Mouse (Mus musculus) granulocyte monocyte progenitor cell, adult 5-6 weeks (primary cell): ENCODE results near the gene Trim38. TPM values are rescaled to one million over a fixed set of nuclear protein-coding genes. Genes with fewer than 3 reads are reported as not detected.

Source experiments
- ATAC-seq: replicated peaks from 2 replicates; pipeline ENCODE4 v1.8.0; 2016; ENCODE audit warnings: mild to moderate bottlenecking, moderate TSS enrichment, inconsistent platforms; ENCODE audit not compliant: poor library complexity, severe bottlenecking
- total RNA-seq, 2 experiments: library from RNA; stranded (forward) in 1 of 2; stranded (reverse) in 1 of 2; fragments of 200-712, 200-1000 nt in 1 of 2; fragments of >200 nt in 1 of 2; fragmentation: Nextera tagmentation in 1 of 2; gene quantifications; 2 replicates each; pipeline ENCODE4 v1.2.3; 2014 to 2017

The Trim38 gene
- total RNA-seq, 2 experiments from 2014 or later: not detected

DNA sequence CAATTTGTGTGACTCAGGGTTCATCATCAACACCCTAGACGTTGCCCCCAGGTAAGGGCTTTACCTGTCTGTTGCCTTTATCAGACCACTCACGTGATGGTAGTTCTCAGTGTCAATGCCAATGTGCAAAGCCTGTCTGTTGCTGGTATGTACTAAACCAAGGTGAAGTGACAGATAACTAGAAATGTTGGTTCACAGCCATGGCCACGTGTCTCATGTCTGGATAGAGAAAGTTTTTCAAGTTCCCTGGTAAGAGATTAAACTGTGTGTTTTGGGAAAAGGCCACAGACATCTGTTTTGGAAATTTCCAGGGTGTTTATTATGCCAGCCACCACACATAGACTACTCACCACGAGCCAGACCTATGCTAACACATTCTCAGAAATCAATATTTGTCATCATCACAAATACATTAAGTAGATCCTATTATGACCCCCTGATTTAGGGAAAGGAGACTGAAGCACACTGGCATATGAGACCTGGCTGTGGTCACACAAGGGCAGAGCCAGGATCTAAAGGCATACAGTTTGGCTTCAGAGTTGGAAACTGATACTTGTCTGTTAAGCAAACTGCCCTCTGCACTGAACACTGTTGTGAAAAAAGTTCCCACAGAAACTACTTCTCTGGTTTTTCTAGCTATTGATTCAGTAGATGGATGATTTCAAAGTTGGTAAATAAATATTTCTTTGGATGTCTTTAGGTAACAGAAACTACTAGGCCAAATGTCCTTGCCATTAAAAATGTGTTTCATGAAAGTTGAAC lies 50.6 kb downstream of the Trim38 start:
- no peak for ATAC-seq

DNA sequence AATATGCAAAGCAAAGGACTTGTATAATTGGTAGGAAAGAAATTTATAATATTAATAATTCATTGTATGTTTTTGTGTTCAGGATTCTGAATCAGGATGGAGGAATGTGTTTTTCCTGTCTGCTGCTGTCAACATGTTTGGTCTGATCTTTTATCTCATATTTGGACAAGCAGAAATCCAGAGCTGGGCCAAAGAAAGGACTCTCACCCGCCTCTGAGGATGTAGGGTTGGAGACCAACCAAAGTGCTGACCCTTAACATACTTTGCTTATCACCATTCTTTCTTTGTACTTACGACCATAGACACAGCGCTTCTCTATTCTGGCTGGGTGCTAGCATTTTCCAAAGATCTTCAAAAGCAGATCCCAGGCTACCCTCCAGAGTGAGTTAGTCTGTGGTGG lies 52.5 kb downstream of the Trim38 start:
- no peak for ATAC-seq

DNA sequence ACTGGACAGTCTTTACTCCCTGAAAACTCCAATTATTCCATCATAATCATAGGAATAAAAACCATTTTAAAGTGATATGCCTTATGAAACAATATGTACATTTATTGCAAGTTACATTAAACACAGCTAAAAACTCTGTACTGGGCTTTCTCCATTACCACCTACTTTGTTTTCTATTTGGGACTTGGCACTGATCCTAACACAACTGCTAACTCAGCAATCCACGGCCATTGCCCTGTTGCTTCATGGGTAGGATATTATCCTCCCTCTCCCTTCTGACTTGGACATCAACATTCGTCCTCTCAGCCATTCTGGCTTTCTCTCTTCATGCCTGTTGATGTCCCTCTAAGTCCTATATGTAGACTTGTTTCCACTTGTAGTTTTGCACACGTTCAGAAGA lies 56.9 kb downstream of the Trim38 start:
- ATAC-seq: no peak

DNA sequence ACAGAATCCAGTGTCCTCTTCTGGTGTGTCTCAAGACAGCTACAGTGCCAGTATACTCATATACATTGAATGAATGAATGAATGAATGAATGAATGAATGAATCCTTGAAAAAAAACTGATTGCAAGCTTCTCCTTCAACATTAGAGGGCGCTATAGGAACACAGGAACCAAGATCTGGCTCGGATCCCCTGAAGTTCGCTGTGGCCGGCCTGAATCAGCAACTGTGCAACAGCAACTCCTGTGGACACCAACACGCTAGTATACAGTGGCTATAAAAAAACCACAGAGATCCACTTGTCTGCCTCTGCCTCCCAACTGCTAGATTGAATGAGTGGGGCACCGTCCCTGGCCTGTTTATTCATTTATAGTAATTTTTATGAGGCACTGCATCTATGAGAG lies 63.3 kb downstream of the Trim38 start:
- peak; percentile 88 for ATAC-seq

DNA sequence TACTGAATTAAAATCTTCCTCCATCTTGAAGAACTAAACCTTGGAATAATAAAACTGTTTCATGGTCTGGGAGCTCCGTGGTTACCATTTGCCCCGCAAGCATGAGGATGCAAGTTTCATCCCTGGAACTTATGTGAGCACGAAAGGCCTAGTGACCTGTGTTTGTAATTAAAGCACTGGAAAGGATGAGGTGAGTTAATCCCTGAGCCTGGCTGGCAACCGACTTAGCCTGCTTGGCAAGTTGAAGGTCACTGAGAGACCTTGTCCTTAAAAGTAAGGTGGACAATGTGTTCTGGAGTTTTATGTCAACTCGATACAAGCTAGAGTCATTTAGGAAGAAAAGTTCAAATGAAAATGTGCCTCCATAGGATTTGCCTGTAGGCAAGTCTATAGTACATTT lies 65.1 kb downstream of the Trim38 start:
- ATAC-seq: no peak

DNA sequence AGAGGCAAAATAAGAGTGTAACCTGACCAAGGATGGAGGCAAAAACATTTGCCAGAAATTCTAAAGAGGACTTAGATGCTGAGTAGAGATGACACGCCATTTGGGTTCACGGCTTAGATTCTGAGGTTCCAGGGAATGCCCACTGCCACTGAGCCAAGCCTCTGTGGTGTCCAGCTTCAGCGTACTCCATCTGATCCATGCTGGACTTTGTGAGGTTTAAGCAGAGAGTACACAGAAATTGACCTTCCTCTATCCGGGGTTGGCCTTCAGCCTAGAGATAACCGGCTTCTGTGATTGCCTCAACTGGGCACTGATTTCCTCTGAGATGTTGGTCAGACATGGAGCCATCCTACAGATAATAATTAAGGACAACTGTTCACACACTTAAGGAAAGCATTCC lies 66.9 kb downstream of the Trim38 start:
- ATAC-seq: no peak

DNA sequence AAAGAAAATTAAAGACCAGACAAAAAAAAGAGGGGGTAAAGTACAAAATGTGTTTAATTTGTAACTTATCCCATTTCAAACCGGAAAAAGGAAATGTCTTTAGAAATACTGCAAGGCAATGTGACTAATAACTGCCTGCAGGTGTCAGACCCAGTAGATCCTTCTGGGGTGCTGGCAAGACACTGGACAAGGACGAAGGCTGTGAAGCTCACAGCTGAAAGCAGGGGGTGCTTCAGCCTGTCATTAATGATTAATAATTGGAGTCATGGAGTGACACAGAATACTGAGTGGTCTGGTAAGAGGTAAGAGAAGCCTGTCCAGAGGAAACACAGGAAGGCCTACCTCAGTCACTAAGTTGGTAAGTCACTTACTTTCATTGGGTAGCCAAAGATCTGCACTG lies 69.6 kb downstream of the Trim38 start, which contains the start of gene Slc17a3:
Gene Slc17a3, plus strand, starts transcription at position 127 of the 400 bp plus-strand sequence.
- ATAC-seq: no peak

Other genes starting within 250 kb of the Trim38 start
Only the 30 nearest of the 37 such genes appear.
- 13.1 and 13.2 TPM in 2 replicates for gene Hist1h1d, start 216.7 kb upstream of the Trim38 start, total RNA-seq (2014; fragmentation: Nextera tagmentation)
- 109 and 113 TPM in 2 replicates for gene Hist1h1d, start 216.7 kb upstream of the Trim38 start, total RNA-seq (2017)
- gene Hist1h3e, start 207.5 kb upstream of the Trim38 start, total RNA-seq (2014; fragmentation: Nextera tagmentation): 27.2 and 37.9 TPM in 2 replicates
- gene Hist1h3e, start 207.5 kb upstream of the Trim38 start, total RNA-seq (2017): 218 and 293 TPM in 2 replicates
- gene Hist1h2ae, start 198.7 kb upstream of the Trim38 start, total RNA-seq (2014; fragmentation: Nextera tagmentation): 5.5 and 7.4 TPM in 2 replicates
- 405 and 464 TPM in 2 replicates for gene Hist1h2ae, start 198.7 kb upstream of the Trim38 start, total RNA-seq (2017)
- gene Hist1h2bg, start 198.5 kb upstream of the Trim38 start, total RNA-seq (2014; fragmentation: Nextera tagmentation): 160 and 268 TPM in 2 replicates
- 1,365 and 1,429 TPM in 2 replicates for gene Hist1h2bg, start 198.5 kb upstream of the Trim38 start, total RNA-seq (2017)
- 148 and 188 TPM in 2 replicates for gene Hist1h2bf, start 195.7 kb upstream of the Trim38 start, total RNA-seq (2014; fragmentation: Nextera tagmentation)
- 453 and 461 TPM in 2 replicates for gene Hist1h2bf, start 195.7 kb upstream of the Trim38 start, total RNA-seq (2017)
- gene Hist1h2ad, start 195.5 kb upstream of the Trim38 start, total RNA-seq (2014; fragmentation: Nextera tagmentation): not detected in 2 replicates
- 685 and 1,721 TPM in 2 replicates for gene Hist1h2ad, start 195.5 kb upstream of the Trim38 start, total RNA-seq (2017)
- gene Hist1h3d, start 194.2 kb upstream of the Trim38 start, total RNA-seq (2014; fragmentation: Nextera tagmentation): 52.8 and 62.0 TPM in 2 replicates
- gene Hist1h3d, start 194.2 kb upstream of the Trim38 start, total RNA-seq (2017): 83.5 and 136 TPM in 2 replicates
- gene Hist1h4d, start 188.3 kb upstream of the Trim38 start, total RNA-seq (2014; fragmentation: Nextera tagmentation): 116 and 278 TPM in 2 replicates
- 929 and 1,118 TPM in 2 replicates for gene Hist1h4d, start 188.3 kb upstream of the Trim38 start, total RNA-seq (2017)
- 16.4 and 17.5 TPM in 2 replicates for gene Hist1h2be, start 148.8 kb upstream of the Trim38 start, total RNA-seq (2014; fragmentation: Nextera tagmentation)
- 82.4 and 146 TPM in 2 replicates for gene Hist1h2be, start 148.8 kb upstream of the Trim38 start, total RNA-seq (2017)
- gene Hist1h1e, start 147.4 kb upstream of the Trim38 start, total RNA-seq (2014; fragmentation: Nextera tagmentation): 111 and 199 TPM in 2 replicates
- gene Hist1h1e, start 147.4 kb upstream of the Trim38 start, total RNA-seq (2017): 255 and 282 TPM in 2 replicates
- 2.4 and 4.1 TPM in 2 replicates for gene Hist1h2ac, start 86.0 kb upstream of the Trim38 start, total RNA-seq (2014; fragmentation: Nextera tagmentation)
- gene Hist1h2ac, start 86.0 kb upstream of the Trim38 start, total RNA-seq (2017): 173 TPM in 2 replicates
- 57.7 and 70.7 TPM in 2 replicates for gene Hist1h2bc, start 85.7 kb upstream of the Trim38 start, total RNA-seq (2014; fragmentation: Nextera tagmentation)
- gene Hist1h2bc, start 85.7 kb upstream of the Trim38 start, total RNA-seq (2017): 274 and 374 TPM in 2 replicates
- not detected in 2 replicates for gene Hist1h1t, start 74.1 kb upstream of the Trim38 start, total RNA-seq (2014; fragmentation: Nextera tagmentation)
- gene Hist1h1t, start 74.1 kb upstream of the Trim38 start, total RNA-seq (2017): 1.0 TPM in 1 of 2 replicates, not detected in the other
- gene Hist1h4c, start 71.5 kb upstream of the Trim38 start, total RNA-seq (2014; fragmentation: Nextera tagmentation): 14.3 and 82.6 TPM in 2 replicates
- 308 and 366 TPM in 2 replicates for gene Hist1h4c, start 71.5 kb upstream of the Trim38 start, total RNA-seq (2017)
- gene Hfe, start 59.1 kb upstream of the Trim38 start, total RNA-seq (2014; fragmentation: Nextera tagmentation): 7.9 and 19.9 TPM in 2 replicates
- gene Hfe, start 59.1 kb upstream of the Trim38 start, total RNA-seq (2017): 7.6 and 9.7 TPM in 2 replicates
- 61.8 and 110 TPM in 2 replicates for gene Hist1h1c, start 31.1 kb upstream of the Trim38 start, total RNA-seq (2014; fragmentation: Nextera tagmentation)
- gene Hist1h1c, start 31.1 kb upstream of the Trim38 start, total RNA-seq (2017): 737 and 810 TPM in 2 replicates
- 24.5 and 38.0 TPM in 2 replicates for gene Hist1h3c, start 24.3 kb upstream of the Trim38 start, total RNA-seq (2014; fragmentation: Nextera tagmentation)
- gene Hist1h3c, start 24.3 kb upstream of the Trim38 start, total RNA-seq (2017): 507 and 886 TPM in 2 replicates
- gene Hist1h2bb, start 23.2 kb upstream of the Trim38 start, total RNA-seq (2014; fragmentation: Nextera tagmentation): 155 and 176 TPM in 2 replicates
- 3,446 and 3,529 TPM in 2 replicates for gene Hist1h2bb, start 23.2 kb upstream of the Trim38 start, total RNA-seq (2017)
- gene Hist1h2ab, start 18.8 kb upstream of the Trim38 start, total RNA-seq (2014; fragmentation: Nextera tagmentation): 9.2 and 31.4 TPM in 2 replicates
- 1,996 and 2,074 TPM in 2 replicates for gene Hist1h2ab, start 18.8 kb upstream of the Trim38 start, total RNA-seq (2017)
- 92.5 and 158 TPM in 2 replicates for gene Hist1h3b, start 17.6 kb upstream of the Trim38 start, total RNA-seq (2014; fragmentation: Nextera tagmentation)
- 628 and 657 TPM in 2 replicates for gene Hist1h3b, start 17.6 kb upstream of the Trim38 start, total RNA-seq (2017)
- 70.4 and 87.8 TPM in 2 replicates for gene Hist1h4b, start 12.9 kb upstream of the Trim38 start, total RNA-seq (2014; fragmentation: Nextera tagmentation)
- gene Hist1h4b, start 12.9 kb upstream of the Trim38 start, total RNA-seq (2017): 487 and 745 TPM in 2 replicates
- gene Hist1h4a, start 8.7 kb upstream of the Trim38 start, total RNA-seq (2014; fragmentation: Nextera tagmentation): 9.3 and 71.7 TPM in 2 replicates
- 657 and 709 TPM in 2 replicates for gene Hist1h4a, start 8.7 kb upstream of the Trim38 start, total RNA-seq (2017)
- 33.7 and 64.5 TPM in 2 replicates for gene Hist1h3a, start 7.5 kb upstream of the Trim38 start, total RNA-seq (2014; fragmentation: Nextera tagmentation)
- 287 and 376 TPM in 2 replicates for gene Hist1h3a, start 7.5 kb upstream of the Trim38 start, total RNA-seq (2017)
- gene Hist1h1a, start 6.2 kb upstream of the Trim38 start, total RNA-seq (2014; fragmentation: Nextera tagmentation): 143 and 207 TPM in 2 replicates
- 1,974 and 2,146 TPM in 2 replicates for gene Hist1h1a, start 6.2 kb upstream of the Trim38 start, total RNA-seq (2017)
- not detected in 2 replicates for gene Slc17a2, start 37.1 kb downstream of the Trim38 start, total RNA-seq (2014; fragmentation: Nextera tagmentation)
- gene Slc17a2, start 37.1 kb downstream of the Trim38 start, total RNA-seq (2017): not detected in 2 replicates
- not detected in 2 replicates for gene Slc17a3, start 69.5 kb downstream of the Trim38 start, total RNA-seq (2014; fragmentation: Nextera tagmentation)
- gene Slc17a3, start 69.5 kb downstream of the Trim38 start, total RNA-seq (2017): not detected in 2 replicates
- gene Slc17a1, start 97.8 kb downstream of the Trim38 start, total RNA-seq (2014; fragmentation: Nextera tagmentation): not detected in 2 replicates
- gene Slc17a1, start 97.8 kb downstream of the Trim38 start, total RNA-seq (2017): not detected in 2 replicates
- gene Slc17a4, start 145.1 kb downstream of the Trim38 start, total RNA-seq (2014; fragmentation: Nextera tagmentation): not detected in 2 replicates
- not detected in 2 replicates for gene Slc17a4, start 145.1 kb downstream of the Trim38 start, total RNA-seq (2017)
- not detected in 2 replicates for gene Hist1h2ba, start 164.2 kb downstream of the Trim38 start, total RNA-seq (2014; fragmentation: Nextera tagmentation)
- not detected in 2 replicates for gene Hist1h2ba, start 164.2 kb downstream of the Trim38 start, total RNA-seq (2017)
- gene Hist1h2aa, start 164.5 kb downstream of the Trim38 start, total RNA-seq (2014; fragmentation: Nextera tagmentation): not detected in 2 replicates
- gene Hist1h2aa, start 164.5 kb downstream of the Trim38 start, total RNA-seq (2017): not detected in 2 replicates